ENCODE assay signal across 8 mouse cellular contexts in genomic region chr7:64052400-64052799, GRCm38 (mm10).
DNase-seq lines count a peak whose midpoint lies in the region; ATAC-seq and TF ChIP-seq lines count a peak whose summit lies in the region.
"Had no signal": no experiment of that assay in that cellular context is flagged by ENCODE, and none has a peak within 500 bp of the region (broad histone marks: within the 10 kb centered on the region; RNA-seq: fewer than 3 reads in every experiment).

No protein-coding gene starts in this region.

- no peaks in the 10 kb centered on the region for H3K36me3 ChIP-seq in lung, postnatal 0 days (ENCODE audit: insufficient read depth, low read length)
- H3K36me3 ChIP-seq in hindbrain, embryonic 16.5 days (ENCODE audit: control insufficient read depth, insufficient read depth, low read length) = no peaks in the 10 kb centered on the region
- H3K36me3 ChIP-seq: stomach, embryonic 15.5 days had no signal

- no peak for TF ChIP-seq EP300 in lung, postnatal 0 days (IDR thresholded peaks at IDR 0.05)

- no peak overlapping the region for H3K27ac ChIP-seq in lung, postnatal 0 days (ENCODE audit: low read length)
- H3K27ac ChIP-seq in hindbrain, embryonic 16.5 days (ENCODE audit: low read depth, low read length) = no peak overlapping the region
- H3K27ac ChIP-seq: stomach, embryonic 15.5 days had no signal

- no peak for TF ChIP-seq CTCF in lung, postnatal 0 days (IDR thresholded peaks at IDR 0.05)

- no peaks in the 10 kb centered on the region for H3K27me3 ChIP-seq in lung, postnatal 0 days (replicated peaks; ENCODE audit: insufficient read depth, low read length)
- no peaks in the 10 kb centered on the region for H3K27me3 ChIP-seq in hindbrain, embryonic 16.5 days (replicated peaks; ENCODE audit: control insufficient read depth, insufficient read depth, low read length)
- H3K27me3 ChIP-seq: stomach, embryonic 15.5 days had no signal

- no peak overlapping the region for H3K4me2 ChIP-seq in lung, postnatal 0 days (replicated peaks; ENCODE audit: low read depth, low read length)
- H3K4me2 ChIP-seq in hindbrain, embryonic 16.5 days (ENCODE audit: low read length) = no peak overlapping the region
- H3K4me2 ChIP-seq: stomach, embryonic 15.5 days had no signal

- no peaks in the 10 kb centered on the region for H3K9me3 ChIP-seq in lung, postnatal 0 days (ENCODE audit: low read length)
- H3K9me3 ChIP-seq in hindbrain, embryonic 16.5 days (ENCODE audit: control insufficient read depth, low read length) = no peaks in the 10 kb centered on the region
- H3K9me3 ChIP-seq: stomach, embryonic 15.5 days had no signal

- peak; percentile 71 for DNase-seq in lung, adult 18-20 months
- no peak for DNase-seq in lung, postnatal 0 days (ENCODE audit: low spot score)
- DNase-seq in brain, adult 2 months (ENCODE audit: low read depth, low spot score) = peak; percentile 79
- DNase-seq in fat pad, adult 2 months (ENCODE audit: extremely low read depth, low read depth, low spot score) = peak; percentile 98
- peak; percentile 77 to 81 for DNase-seq in layer of hippocampus, postnatal 10 days (ENCODE audit: low spot score in 2 of 2)
- no peak for DNase-seq in embryo, embryonic 10.5 days (ENCODE audit: low spot score)

- peaks cover 19% of the 10 kb centered on the region; the same call in 1 of the 2 replicates for H3K4me1 ChIP-seq in lung, postnatal 0 days (ENCODE audit: insufficient read depth, low read depth, low read length)
- peaks cover 13% of the 10 kb centered on the region for H3K4me1 ChIP-seq in hindbrain, embryonic 16.5 days (ENCODE audit: control insufficient read depth, insufficient read depth, low read depth, low read length)

- no peak overlapping the region for H3K9ac ChIP-seq in lung, postnatal 0 days (replicated peaks; ENCODE audit: low read depth)
- no peak overlapping the region for H3K9ac ChIP-seq in hindbrain, embryonic 16.5 days (ENCODE audit: low read depth, low read length)
- H3K9ac ChIP-seq: stomach, embryonic 15.5 days had no signal

- 82% methylated on average over 9 of the region's 9 CpGs for WGBS in lung, postnatal 0 days
- WGBS in hindbrain, embryonic 16.5 days = 75% methylated on average over 9 of the region's 9 CpGs

- ATAC-seq in lung, postnatal 0 days = no peak
- ATAC-seq in hindbrain, embryonic 16.5 days = no peak

- no peak overlapping the region for H3K4me3 ChIP-seq in lung, postnatal 0 days (ENCODE audit: low read depth, low read length)
- no peak overlapping the region for H3K4me3 ChIP-seq in hindbrain, embryonic 16.5 days (ENCODE audit: low read length)
- H3K4me3 ChIP-seq: stomach, embryonic 15.5 days had no signal

Comparison
In these comparisons a context has a peak if more than half of its experiments do, and no peak if none do; other contexts are left out.
1. DNase-seq: peak in lung, adult 18-20 months (2 of 2), brain, adult 2 months (single experiment), fat pad, adult 2 months (single experiment) and layer of hippocampus, postnatal 10 days (2 of 2); none in lung, postnatal 0 days (single experiment) and embryo, embryonic 10.5 days (single experiment).